8 mouse cellular contexts compared by ENCODE assay signal in the genomic region with DNA sequence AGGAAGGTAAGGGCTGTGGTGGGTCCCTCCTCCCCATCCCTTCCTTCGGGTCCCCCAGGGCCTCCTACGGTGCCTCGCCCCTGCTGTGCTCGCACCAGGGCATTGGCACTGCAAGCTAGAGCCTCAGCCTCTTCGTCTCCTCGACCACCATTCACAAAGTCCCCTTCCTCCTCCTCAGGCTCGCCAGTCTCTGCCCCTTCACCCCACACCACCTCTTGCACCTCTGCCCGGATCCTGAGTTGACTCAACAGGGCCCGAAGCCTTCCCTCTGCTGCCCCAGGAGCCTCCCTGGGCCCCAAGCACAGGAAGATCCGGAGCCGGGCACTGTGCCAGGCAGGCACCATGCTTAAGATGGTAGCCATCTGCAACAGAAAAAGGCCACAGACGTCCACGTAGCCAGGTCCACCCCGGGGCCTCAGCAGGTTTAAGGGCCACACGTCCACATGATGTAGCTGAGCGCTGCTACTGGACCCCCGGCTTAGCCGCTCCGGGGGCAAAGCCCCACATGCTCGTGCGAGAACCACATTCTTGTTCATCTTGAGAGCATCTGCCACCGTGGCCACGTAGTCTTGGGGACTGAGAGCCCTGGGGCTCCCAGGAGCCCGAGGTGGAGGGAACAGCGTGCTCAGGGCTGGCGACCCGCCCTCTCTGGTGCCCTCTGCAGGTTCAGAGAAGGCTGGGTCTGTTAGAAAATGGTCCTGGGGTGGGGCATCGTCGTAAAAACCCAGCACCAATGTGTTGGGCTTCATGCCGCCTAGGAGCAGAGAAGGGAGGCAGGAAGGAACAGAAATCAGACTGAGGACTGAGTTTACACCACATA. TPM values are rescaled to one million over a fixed set of nuclear protein-coding genes. Genes with fewer than 3 reads are reported as not detected.
DNase-seq lines count a peak whose midpoint lies in the region; ATAC-seq and TF ChIP-seq lines count a peak whose summit lies in the region.

No protein-coding gene starts in this region.

- peak; percentile 62 for DNase-seq in gastrocnemius, adult 2 months
- no peak for DNase-seq in gastrocnemius, postnatal 25 days
- DNase-seq in CD4-positive helper T cell, adult 2 months (ENCODE audit: low read depth, low spot score), result peak; percentile 46
- peak; percentile 57 for DNase-seq in induced T-regulatory cell, adult 2 months (ENCODE audit: low read depth)
- DNase-seq in lung, adult 2 months, result no peak
- DNase-seq in splenic B cell, adult 2 months (ENCODE audit: low read depth, low spot score), result peak; percentile 52
- no peak for DNase-seq in left cerebral cortex, postnatal 14 days (ENCODE audit: low spot score in 2 of 2)

- H3K27ac ChIP-seq in gastrocnemius, adult 2 months, result peak overlapping the region; percentile 91; the same call in 1 of the 2 replicates
- peak overlapping the region; percentile 98 for H3K27ac ChIP-seq in embryonic facial prominence, embryonic 13.5 days

- TF ChIP-seq CTCF in gastrocnemius, adult 2 months (IDR thresholded peaks at IDR 0.05), result peak; percentile 66
- peak; percentile 34; the same call in 1 of the 2 replicates for TF ChIP-seq CTCF in lung, adult 2 months (IDR thresholded peaks at IDR 0.05; ENCODE audit: insufficient read depth, low read length)

- peak overlapping the region; percentile 95 for H3K4me2 ChIP-seq in embryonic facial prominence, embryonic 13.5 days

- no peak for ATAC-seq in embryonic facial prominence, embryonic 13.5 days (ENCODE audit: insufficient number of reproducible peaks, insufficient read depth, low FRiP score, low TSS enrichment, low read depth)

- H3K4me3 ChIP-seq in gastrocnemius, adult 2 months, result no peak overlapping the region
- peak overlapping the region; percentile 81; the same call in 1 of the 2 replicates for H3K4me3 ChIP-seq in embryonic facial prominence, embryonic 13.5 days
- no peak overlapping the region for H3K4me3 ChIP-seq in lung, adult 2 months (replicated peaks; ENCODE audit: extremely low read depth, low read depth, low read length)

- no peaks in the 10 kb centered on the region for H3K9me3 ChIP-seq in embryonic facial prominence, embryonic 13.5 days

- WGBS in embryonic facial prominence, embryonic 13.5 days, result 36% methylated on average over 30 of the region's 30 CpGs
- WGBS in lung, adult 2 months, result 52% methylated on average over 30 of the region's 30 CpGs

- no peaks in the 10 kb centered on the region for H3K27me3 ChIP-seq in embryonic facial prominence, embryonic 13.5 days
- H3K27me3 ChIP-seq in splenic B cell, adult 2 months (ENCODE audit: control insufficient read depth, insufficient read depth, low read length, poor library complexity, severe bottlenecking), result no peaks in the 10 kb centered on the region

- intact Hi-C loops in gastrocnemius, adult 2 months (cut with DNase I), result no loop called here
- intact Hi-C loops in left cerebral cortex, postnatal 14 days (cut with DNase I), result no loop called here

- H3K9ac ChIP-seq in embryonic facial prominence, embryonic 13.5 days, result peak overlapping the region; percentile 98; the same call in 1 of the 2 replicates

- TF ChIP-seq POLR2A in lung, adult 2 months (IDR thresholded peaks at IDR 0.05; ENCODE audit: borderline replicate concordance, extremely low read depth, low read depth, low read length), result no peak

- H3K36me3 ChIP-seq in embryonic facial prominence, embryonic 13.5 days, result peaks cover 49% of the 10 kb centered on the region
- H3K36me3 ChIP-seq in splenic B cell, adult 2 months (ENCODE audit: control insufficient read depth, insufficient read depth, low read length, poor library complexity, severe bottlenecking), result no peaks in the 10 kb centered on the region

- peaks cover 40% of the 10 kb centered on the region for H3K4me1 ChIP-seq in embryonic facial prominence, embryonic 13.5 days
- no peaks in the 10 kb centered on the region for H3K4me1 ChIP-seq in lung, adult 2 months (ENCODE audit: control insufficient read depth, insufficient read depth, low read length)

RNA-seq across cellular contexts. Expression of a gene that starts 1.1 kb away (rescaled TPM):
- total RNA-seq in gastrocnemius, adult 2 months (2021), result 1 to 10 TPM; 2.1 to 3.1 TPM
- 1 to 10 TPM; 5.2 to 5.3 TPM for total RNA-seq in gastrocnemius, postnatal 25 days (2021)
- polyA plus RNA-seq in embryonic facial prominence, embryonic 13.5 days (2015; fragmentation: Nextera tagmentation; extraction: Ambion mirVana), result 106 TPM in 2 replicates
- polyA plus RNA-seq in lung, adult 2 months (2012; rRNA removed), result 52.6 and 55.2 TPM in 2 replicates
- 1 to 10 TPM; 3.5 to 3.9 TPM for total RNA-seq in left cerebral cortex, postnatal 14 days (2021)

RNA-seq across cellular contexts. Expression of a gene that starts 7.8 kb away (rescaled TPM):
- 10 to 100 TPM; 38.7 to 46.2 TPM for total RNA-seq in gastrocnemius, adult 2 months (2021)
- 10 to 100 TPM; 38.5 to 44.7 TPM for total RNA-seq in gastrocnemius, postnatal 25 days (2021)
- polyA plus RNA-seq in embryonic facial prominence, embryonic 13.5 days (2015; fragmentation: Nextera tagmentation; extraction: Ambion mirVana), result 143 and 148 TPM in 2 replicates
- 107 and 136 TPM in 2 replicates for polyA plus RNA-seq in lung, adult 2 months (2012; rRNA removed)
- total RNA-seq in left cerebral cortex, postnatal 14 days (2021), result 100 to 1,000 TPM; 167 to 176 TPM

RNA-seq across cellular contexts. Expression of a gene that starts 18.1 kb away (rescaled TPM):
- total RNA-seq in gastrocnemius, adult 2 months (2021), result 1 to 10 TPM; 2.0 to 2.4 TPM
- 1 to 10 TPM; 2.3 to 3.1 TPM for total RNA-seq in gastrocnemius, postnatal 25 days (2021)
- polyA plus RNA-seq in embryonic facial prominence, embryonic 13.5 days (2015; fragmentation: Nextera tagmentation; extraction: Ambion mirVana), result 16.0 and 16.1 TPM in 2 replicates
- 22.5 and 24.1 TPM in 2 replicates for polyA plus RNA-seq in lung, adult 2 months (2012; rRNA removed)
- 10 to 100 TPM; 23.7 to 28.0 TPM for total RNA-seq in left cerebral cortex, postnatal 14 days (2021)

RNA-seq across cellular contexts. Expression of a gene that starts 20.9 kb away (rescaled TPM):
- 10 to 100 TPM; 14.2 to 15.1 TPM for total RNA-seq in gastrocnemius, adult 2 months (2021)
- 10 to 100 TPM; 18.3 to 24.4 TPM for total RNA-seq in gastrocnemius, postnatal 25 days (2021)
- polyA plus RNA-seq in embryonic facial prominence, embryonic 13.5 days (2015; fragmentation: Nextera tagmentation; extraction: Ambion mirVana), result 5.4 and 5.6 TPM in 2 replicates
- 7.0 and 7.1 TPM in 2 replicates for polyA plus RNA-seq in lung, adult 2 months (2012; rRNA removed)
- 10 to 100 TPM; 16.4 to 17.1 TPM for total RNA-seq in left cerebral cortex, postnatal 14 days (2021)

RNA-seq across cellular contexts. Expression of a gene that starts 28.0 kb away (rescaled TPM):
- 10 to 100 TPM; 13.7 to 17.9 TPM for total RNA-seq in gastrocnemius, adult 2 months (2021)
- total RNA-seq in gastrocnemius, postnatal 25 days (2021), result 10 to 100 TPM; 26.4 to 40.7 TPM
- 2.7 and 3.3 TPM in 2 replicates for polyA plus RNA-seq in embryonic facial prominence, embryonic 13.5 days (2015; fragmentation: Nextera tagmentation; extraction: Ambion mirVana)
- polyA plus RNA-seq in lung, adult 2 months (2012; rRNA removed), result 2.0 and 3.3 TPM in 2 replicates
- total RNA-seq in left cerebral cortex, postnatal 14 days (2021), result 10 to 100 TPM; 68.4 to 81.1 TPM

Comparison
In these comparisons a context has a peak if more than half of its experiments do, and no peak if none do; other contexts are left out.
1. DNase-seq: peak in gastrocnemius, adult 2 months (single experiment), CD4-positive helper T cell, adult 2 months (single experiment), induced T-regulatory cell, adult 2 months (single experiment) and splenic B cell, adult 2 months (single experiment); none in gastrocnemius, postnatal 25 days (single experiment), lung, adult 2 months (single experiment) and left cerebral cortex, postnatal 14 days (0 of 2).
2. RNA of a gene that starts 18.1 kb away (total RNA-seq): 23.7 to 28.0 TPM in left cerebral cortex, postnatal 14 days; 2.3 to 3.1 TPM in gastrocnemius, postnatal 25 days and 2.0 to 2.4 TPM in gastrocnemius, adult 2 months; every median in the first group is over 4 times any median in the second.